In the genomic region with DNA sequence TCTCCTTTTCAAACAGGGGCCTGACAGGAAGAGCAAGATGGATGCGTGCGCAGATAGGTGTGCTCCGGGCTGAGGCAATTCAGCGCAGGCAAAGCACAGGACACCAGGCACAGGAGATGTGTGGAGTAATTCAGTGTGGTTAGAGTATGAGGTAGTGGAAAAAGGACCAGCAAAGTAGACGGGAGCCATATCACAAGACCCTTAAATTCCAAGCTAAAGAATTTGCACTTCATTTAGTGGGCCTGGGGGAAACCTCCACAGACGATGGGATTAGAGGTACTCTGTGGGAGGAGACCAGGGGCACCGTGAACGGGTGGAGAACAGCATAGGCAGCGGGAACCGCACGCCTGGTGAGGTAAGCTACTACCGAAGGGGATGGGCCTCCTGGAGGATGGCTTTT, we compare ENCODE assay signal across 25 mouse cellular contexts. TPM values are rescaled to one million over a fixed set of nuclear protein-coding genes. Genes with fewer than 3 reads are reported as not detected.
"Had no signal": no experiment of that assay in that cellular context is flagged by ENCODE, and none has a peak within 500 bp of the region (broad histone marks: within the 10 kb centered on the region; RNA-seq: fewer than 3 reads in every experiment).

No protein-coding gene starts in this region.

- ATAC-seq: liver, postnatal 0 days; lung, postnatal 0 days; midbrain, embryonic 15.5 days had no signal

- H3K27ac ChIP-seq: liver, embryonic 14.5 days; macrophage; midbrain, embryonic 12.5 days; midbrain, embryonic 15.5 days; neural tube, embryonic 12.5 days; neural tube, embryonic 15.5 days; stomach, postnatal 0 days had no signal

- H3K9me3 ChIP-seq: midbrain, embryonic 12.5 days; midbrain, embryonic 15.5 days; neural tube, embryonic 12.5 days; neural tube, embryonic 15.5 days had no signal

- H3K9ac ChIP-seq: liver, embryonic 14.5 days; liver, postnatal 0 days; lung, embryonic 14.5 days; midbrain, embryonic 12.5 days; midbrain, embryonic 15.5 days; neural tube, embryonic 12.5 days; neural tube, embryonic 15.5 days had no signal

- H3K36me3 ChIP-seq: midbrain, embryonic 12.5 days; midbrain, embryonic 15.5 days; neural tube, embryonic 12.5 days; neural tube, embryonic 15.5 days had no signal

- H3K4me3 ChIP-seq: midbrain, embryonic 12.5 days; midbrain, embryonic 15.5 days; neural tube, embryonic 12.5 days; neural tube, embryonic 15.5 days had no signal

- H3K4me1 ChIP-seq: midbrain, embryonic 12.5 days; midbrain, embryonic 15.5 days; neural tube, embryonic 12.5 days; neural tube, embryonic 15.5 days had no signal

- DNase-seq: kidney, adult 18-20 months; kidney, adult 9 months; kidney, postnatal 14 days; kidney, postnatal 4 days; liver, postnatal 0 days; lung, embryonic 14.5 days; right cerebral cortex, adult 18-20 months; right cerebral cortex, postnatal 14 days; right cerebral cortex, postnatal 4 days; thymus, adult 2 months; thymus, postnatal 14 days had no signal

- H3K27me3 ChIP-seq: midbrain, embryonic 15.5 days; neural tube, embryonic 12.5 days; neural tube, embryonic 15.5 days had no signal

- H3K4me2 ChIP-seq: liver, embryonic 11.5 days; lung, embryonic 14.5 days; midbrain, embryonic 12.5 days; midbrain, embryonic 15.5 days; neural tube, embryonic 12.5 days; neural tube, embryonic 15.5 days had no signal

RNA-seq across cellular contexts. Expression of gene Meioc, which starts 15.6 kb away (rescaled TPM):
- total RNA-seq: layer of hippocampus, adult 18-20 months; layer of hippocampus, postnatal 25 days; left cerebral cortex, adult 18-20 months; left cerebral cortex, postnatal 25 days; megakaryocyte, adult 5-6 weeks had no signal
- polyA plus RNA-seq: liver, postnatal 0 days; macrophage; midbrain, embryonic 15.5 days; thymus, adult 2 months had no signal

RNA-seq across cellular contexts. Expression of gene Fzd2, which starts 43.7 kb away (rescaled TPM):
- total RNA-seq: megakaryocyte, adult 5-6 weeks had no signal
- polyA plus RNA-seq: macrophage had no signal
